Mouse (Mus musculus) hindbrain, embryonic 16.5 days (tissue): Measurements from ENCODE around the gene Pabpn1. TPM values are rescaled to one million over a fixed set of nuclear protein-coding genes. Genes with fewer than 3 reads are reported as not detected.

ENCODE experiments used
- ATAC-seq: fragments of 200-750 bp; cut with Nextera tagmentation; 2 replicates; pipeline ENCODE4 v1.8.0; 2017; ENCODE audit warnings: moderate TSS enrichment, moderate library complexity
- H3K27ac ChIP-seq: fragments of 300-500 bp; sonication (generic); 2 replicates; pipeline ENCODE4 v1.5.1; 2014; ENCODE audit warnings: low read depth, mild to moderate bottlenecking, control low read depth, low read length, moderate library complexity
- H3K27me3 ChIP-seq: fragments of 300-500 bp; sonication (generic); replicated peaks from 2 replicates; pipeline ENCODE4 v1.6.1; 2014; ENCODE audit warnings: low read length; ENCODE audit not compliant: control insufficient read depth, insufficient read depth
- H3K36me3 ChIP-seq: fragments of 300-500 bp; sonication (generic); 2 replicates; pipeline ENCODE4 v1.6.1; 2014; ENCODE audit warnings: mild to moderate bottlenecking, low read length, moderate library complexity, mixed read lengths; ENCODE audit not compliant: control insufficient read depth, insufficient read depth
- H3K4me1 ChIP-seq: fragments of 300-500 bp; sonication (generic); 2 replicates; pipeline ENCODE4 v1.6.1; 2014; ENCODE audit warnings: low read depth, low read length; ENCODE audit not compliant: control insufficient read depth, insufficient read depth
- H3K4me2 ChIP-seq: fragments of 300-500 bp; sonication (generic); 2 replicates; pipeline ENCODE4 v1.6.1; 2014; ENCODE audit warnings: mild to moderate bottlenecking, low read length, control low read depth, moderate library complexity
- H3K4me3 ChIP-seq: fragments of 300-500 bp; sonication (generic); 2 replicates; pipeline ENCODE4 v1.5.1; 2014; ENCODE audit warnings: mild to moderate bottlenecking, low read length, control low read depth, moderate library complexity
- H3K9ac ChIP-seq: fragments of 300-500 bp; sonication (generic); 2 replicates; pipeline ENCODE4 v1.6.1; 2014; ENCODE audit warnings: low read depth, mild to moderate bottlenecking, control low read depth, low read length, moderate library complexity
- H3K9me3 ChIP-seq: fragments of 300-500 bp; sonication (generic); 2 replicates; pipeline ENCODE4 v1.6.1; 2014; ENCODE audit warnings: mild to moderate bottlenecking, low read length, moderate library complexity; ENCODE audit not compliant: control insufficient read depth
- WGBS: fragments of 180-500 bp; shearing (Covaris S2); extraction: QIAGEN DNeasy Blood & Tissue Kit; methylation state at CpG from one replicate; pipeline ENCODE4 v1.1.7; 2014; 5-methylcytosine and 5-hydroxymethylcytosine counted together
- polyA plus RNA-seq: library from polyadenylated mRNA; unstranded; fragments of >200 nt; fragmentation: Nextera tagmentation; extraction: Ambion mirVana; gene quantifications from 2 replicates; pipeline ENCODE4 v1.2.1, GENCODE M21; 2015

The Pabpn1 gene
- polyA plus RNA-seq, 1 experiment from 2014 or later: 130 TPM

DNA sequence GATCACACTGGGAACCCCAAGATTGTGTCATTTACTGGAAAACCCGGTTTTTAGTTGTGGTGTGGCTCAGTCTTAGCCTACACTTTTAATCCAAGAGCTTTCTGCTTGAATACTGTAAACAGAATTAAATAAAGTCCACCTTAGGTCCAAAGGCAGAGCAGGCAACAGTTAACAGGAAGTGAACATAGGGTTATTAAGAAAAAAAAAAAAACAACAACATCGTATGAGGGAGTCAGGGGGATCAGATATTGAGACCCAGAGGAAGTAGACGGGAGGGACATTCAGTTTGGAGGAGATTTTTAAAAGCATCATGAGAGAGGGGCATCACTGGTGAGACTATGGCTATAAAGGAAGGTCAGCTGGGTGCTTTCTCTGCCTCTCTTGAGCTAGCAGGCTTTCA lies 26.0 kb upstream of the Pabpn1 start:
- no peak for ATAC-seq
- Histone ChIP-seq H3K36me3 (no peaks in the 10 kb centered on the region), H3K4me2 (no peak overlapping the region), H3K27ac (no peak overlapping the region), H3K4me1 (peaks cover 4% of the 10 kb centered on the region), H3K4me3 (no peak overlapping the region), H3K9me3 (no peaks in the 10 kb centered on the region), H3K27me3 (no peaks in the 10 kb centered on the region), H3K9ac (no peak overlapping the region)
- 61% methylated on average over 3 of the region's 3 CpGs for WGBS

DNA sequence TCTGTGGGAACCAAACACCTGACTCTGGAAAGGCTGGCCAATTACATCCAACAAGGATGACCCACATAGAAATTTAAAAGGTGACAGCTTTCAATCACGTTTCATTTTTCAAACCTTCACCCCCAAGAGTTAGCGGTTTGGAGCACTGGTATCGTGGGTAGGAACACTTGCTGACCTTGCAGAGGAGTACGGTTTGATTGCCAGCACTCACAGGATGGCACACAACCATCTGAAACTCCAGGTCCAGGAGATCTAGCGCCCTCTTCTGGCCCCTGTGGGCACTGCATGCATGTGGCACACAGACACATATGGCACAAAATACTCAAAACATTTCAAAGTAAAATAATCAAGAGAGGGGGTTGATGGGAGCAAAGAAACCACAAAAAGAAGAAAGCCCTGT lies 25.4 kb upstream of the Pabpn1 start:
- no peaks in the 10 kb centered on the region for H3K36me3 ChIP-seq
- H3K4me1 ChIP-seq: peaks cover 4% of the 10 kb centered on the region
- ATAC-seq: no peak
- no peak overlapping the region for H3K27ac ChIP-seq
- WGBS: 54% methylated on average over 5 of the region's 5 CpGs
- H3K4me2 ChIP-seq: no peak overlapping the region
- no peak overlapping the region for H3K4me3 ChIP-seq
- H3K27me3 ChIP-seq: no peaks in the 10 kb centered on the region
- H3K9me3 ChIP-seq: no peaks in the 10 kb centered on the region
- H3K9ac ChIP-seq: no peak overlapping the region

DNA sequence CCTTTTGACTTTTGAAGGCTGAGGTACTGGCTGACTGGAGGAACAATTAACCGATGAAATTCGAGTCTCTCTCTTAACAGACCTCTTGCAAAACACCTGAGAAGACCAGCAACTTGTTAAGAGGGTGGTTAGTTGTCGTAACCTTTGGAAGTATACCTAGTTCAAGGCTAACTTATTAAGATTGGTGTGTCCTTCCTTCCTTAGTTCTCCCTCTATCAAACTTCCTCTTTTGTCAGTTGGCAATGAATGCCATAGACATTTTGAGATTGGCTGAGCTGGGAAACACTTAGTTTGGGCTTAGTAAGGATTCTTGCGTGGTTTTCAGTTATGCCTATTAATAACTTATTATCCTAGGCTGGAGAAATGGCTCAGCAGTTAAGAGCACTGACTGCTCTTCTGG lies 24.3 kb upstream of the Pabpn1 start:
- WGBS: 92% methylated on average over 4 of the region's 4 CpGs
- H3K9me3 ChIP-seq: no peaks in the 10 kb centered on the region
- no peak overlapping the region for H3K4me2 ChIP-seq
- no peaks in the 10 kb centered on the region for H3K27me3 ChIP-seq
- no peak for ATAC-seq
- H3K9ac ChIP-seq: no peak overlapping the region
- no peaks in the 10 kb centered on the region for H3K36me3 ChIP-seq
- H3K27ac ChIP-seq: no peak overlapping the region
- no peak overlapping the region for H3K4me3 ChIP-seq
- H3K4me1 ChIP-seq: peaks cover 4% of the 10 kb centered on the region

GRCm38 (mm10) chr14:54870861-54871260 lies 21.4 kb upstream of the Pabpn1 start, which contains the start of gene Homez:
Gene Homez (minus strand): TSS chr14:54870961.
- Histone ChIP-seq H3K4me2 (no peak within 1 kb of the TSS), H3K36me3 (no peaks in the 10 kb centered on the region), H3K9me3 (no peaks in the 10 kb centered on the region), H3K27ac (no peak within 1 kb of the TSS), H3K9ac (no peak within 1 kb of the TSS), H3K4me1 (peaks cover 6% of the 10 kb centered on the region), H3K4me3 (no peak within 1 kb of the TSS), H3K27me3 (no peaks in the 10 kb centered on the region)
- 88% methylated on average over 5 of the region's 5 CpGs for WGBS
- ATAC-seq: no peak

- no peak for ATAC-seq
- 90% methylated on average over 3 of the region's 3 CpGs for WGBS
- H3K27ac ChIP-seq: no peak overlapping the region
These were observed 18.1 kb upstream of the Pabpn1 start for GRCm38 (mm10) chr14:54874165-54874564.

GRCm38 (mm10) chr14:54875844-54876538 lies 16.3 kb upstream of the Pabpn1 start:
- Histone ChIP-seq H3K27me3 (no peaks in the 10 kb centered on the region), H3K36me3 (no peaks in the 10 kb centered on the region), H3K4me1 (peaks cover 9% of the 10 kb centered on the region), H3K9me3 (no peaks in the 10 kb centered on the region), H3K27ac (peak overlapping the region; percentile 96), H3K4me2 (peak overlapping the region; percentile 91), H3K4me3 (peak overlapping the region; percentile 83), H3K9ac (peak overlapping the region; percentile 97)
- 2% methylated on average over 36 of the region's 36 CpGs for WGBS
- peak; percentile 56 for ATAC-seq

More at GRCm38 (mm10) chr14:54874165-54874564, 18.1 kb upstream of the Pabpn1 start:
- no peak overlapping the region for H3K9ac ChIP-seq
- H3K36me3 ChIP-seq: no peaks in the 10 kb centered on the region
- no peaks in the 10 kb centered on the region for H3K27me3 ChIP-seq
- no peaks in the 10 kb centered on the region for H3K9me3 ChIP-seq
- H3K4me1 ChIP-seq: peaks cover 9% of the 10 kb centered on the region
- no peak overlapping the region for H3K4me3 ChIP-seq
- no peak overlapping the region for H3K4me2 ChIP-seq

DNA sequence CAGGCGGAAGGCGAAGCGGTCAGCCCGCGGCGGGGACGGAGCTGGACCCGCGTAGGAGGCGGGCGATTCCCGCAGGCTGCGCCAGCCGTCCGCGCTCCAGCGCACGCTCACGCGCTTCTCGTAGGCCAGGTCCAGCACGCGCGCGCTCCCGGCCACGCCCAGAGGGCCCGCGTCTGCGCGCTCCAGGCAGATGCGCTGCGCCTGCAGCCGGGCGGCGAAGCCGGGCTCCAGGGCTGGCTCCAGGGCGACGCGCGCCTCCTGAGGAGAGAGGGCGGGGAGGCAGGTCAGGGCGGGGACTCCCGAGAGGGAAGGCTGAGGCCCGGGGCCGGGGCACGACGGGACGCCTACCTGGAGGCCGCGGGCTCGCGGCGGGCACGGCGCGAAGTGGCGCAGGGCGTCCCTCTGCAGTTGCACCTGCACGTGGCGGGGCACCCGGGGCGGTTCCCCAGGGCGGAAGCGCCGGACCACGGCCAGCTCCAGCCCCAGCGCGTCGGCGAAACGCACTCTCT lies 15.7 kb upstream of the Pabpn1 start:
- Histone ChIP-seq H3K4me1 (peaks cover 9% of the 10 kb centered on the region), H3K27ac (peak overlapping the region; percentile 96), H3K9ac (peak overlapping the region; percentile 97), H3K9me3 (no peaks in the 10 kb centered on the region), H3K4me2 (peak overlapping the region; percentile 91), H3K4me3 (peak overlapping the region; percentile 83), H3K27me3 (no peaks in the 10 kb centered on the region), H3K36me3 (no peaks in the 10 kb centered on the region)
- ATAC-seq: peak; percentile 89
- 0% methylated on average over 55 of the region's 72 CpGs for WGBS

- WGBS: under 1% methylated on average over 51 of the region's 61 CpGs
- Histone ChIP-seq H3K36me3 (no peaks in the 10 kb centered on the region), H3K27ac (peak within 1 kb of the TSS; percentile 96), H3K4me1 (peaks cover 9% of the 10 kb centered on the region), H3K4me3 (peak within 1 kb of the TSS; percentile 83), H3K27me3 (no peaks in the 10 kb centered on the region), H3K9me3 (no peaks in the 10 kb centered on the region), H3K9ac (peak within 1 kb of the TSS; percentile 97), H3K4me2 (peak within 1 kb of the TSS; percentile 91)
- peak; percentile 84 for ATAC-seq
These were observed 15.1 kb upstream of the Pabpn1 start, which contains the start of gene Ppp1r3e for GRCm38 (mm10) chr14:54877048-54877715. Gene Ppp1r3e (minus strand): TSS chr14:54877550.
